Mouse (Mus musculus) testis, postnatal 14 days (tissue): ENCODE data around the gene Tmcc3.

Source experiments
- DNase-seq: peaks from one replicate; pipeline ENCODE4 v3.0.0; 2021; ENCODE audit warnings: low spot score

Tmcc3 gene

DNA sequence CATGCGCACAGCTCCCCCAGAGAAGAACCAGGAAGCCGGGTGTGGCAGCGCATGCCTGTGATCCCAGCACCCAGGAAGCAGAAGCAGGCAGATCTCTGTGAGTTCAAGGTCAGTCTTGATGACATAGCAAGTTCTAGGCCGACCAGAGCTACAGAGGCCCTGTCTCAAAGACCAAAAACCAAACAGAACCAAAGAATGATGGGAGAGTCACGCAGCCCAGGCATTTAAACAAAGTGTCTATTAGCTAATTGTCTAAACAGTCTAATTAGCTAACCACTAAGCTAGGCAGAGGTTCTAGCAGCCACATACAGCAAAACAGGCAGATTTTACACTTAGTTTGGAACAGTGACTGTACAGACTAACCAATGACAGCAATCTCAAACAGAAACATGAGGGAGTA lies 320.5 kb downstream of the Tmcc3 start:
- DNase-seq, result no peak

DNA sequence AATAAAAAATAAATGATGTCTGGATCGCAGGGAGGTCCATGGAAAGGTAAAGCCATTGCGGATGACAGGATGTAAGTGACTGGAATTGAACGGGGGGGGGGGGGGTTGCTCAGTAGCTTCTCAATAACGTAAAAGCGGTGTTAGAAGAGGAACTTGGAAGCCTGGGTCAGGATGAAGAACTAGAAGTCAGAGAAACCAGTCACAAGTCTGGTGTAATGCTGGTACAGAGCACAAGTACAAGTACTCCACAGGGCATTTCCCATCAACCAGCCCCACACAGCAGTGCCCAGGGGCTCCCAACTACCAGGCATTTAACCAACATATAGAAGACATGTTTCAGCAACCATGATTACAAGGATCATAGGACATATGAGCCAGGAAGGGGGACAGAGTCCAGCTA lies 326.9 kb downstream of the Tmcc3 start:
- DNase-seq, result no peak

GRCm38 (mm10) chr10:94639281-94639680 lies 327.5 kb downstream of the Tmcc3 start:
- DNase-seq, result no peak

GRCm38 (mm10) chr10:94640067-94640466 lies 328.3 kb downstream of the Tmcc3 start:
- DNase-seq, result no peak
